Mouse (Mus musculus): ENCODE measurements around the gene C1ql1. TPM values are rescaled to one million over a fixed set of nuclear protein-coding genes. Genes with fewer than 3 reads are reported as not detected.

The C1ql1 gene
- total RNA-seq (2014; rRNA removed) = 0.27 TPM in 1 of 2 replicates, not detected in the other
- polyA plus RNA-seq (2012; rRNA removed) = not detected in 2 replicates

GRCm38 (mm10) chr11:102946265-102946991, at the start of gene C1ql1:
Gene C1ql1, minus strand, starts transcription at chr11:102946688.
- Histone ChIP-seq H3K79me2 (ENCODE audit: control insufficient read depth, insufficient read depth, low read length) (no peaks in the 10 kb centered on the region), H3K4me1 (ENCODE audit: control insufficient read depth, insufficient read depth, low read length) (no peaks in the 10 kb centered on the region; the same call in 1 of the 2 replicates), H3K27me3 (ENCODE audit: control insufficient read depth, insufficient read depth, low read length) (peaks cover 31% of the 10 kb centered on the region), H3K9ac (ENCODE audit: low read depth, low read length) (no peak within 1 kb of the TSS), H3K36me3 (ENCODE audit: control insufficient read depth, insufficient read depth, low read length) (no peaks in the 10 kb centered on the region), H3K27ac (replicated peaks; ENCODE audit: insufficient read depth, low read depth, low read length) (no peak within 1 kb of the TSS), H3K4me3 (ENCODE audit: insufficient read depth, low read depth, low read length) (no peak within 1 kb of the TSS)
- 3% methylated on average over 87 of the region's 87 CpGs for WGBS
- peak; percentile 25 for DNase-seq (ENCODE audit: extremely low read depth, low read depth, low spot score)
- no peak for TF ChIP-seq CTCF (IDR thresholded peaks at IDR 0.05; ENCODE audit: low read depth, low read length)
- no peak for TF ChIP-seq POLR2A (IDR thresholded peaks at IDR 0.05; ENCODE audit: extremely low read depth, insufficient read depth, low read length)

- no peaks in the 10 kb centered on the region for H3K79me2 ChIP-seq (ENCODE audit: control insufficient read depth, insufficient read depth, low read length)
- H3K9ac ChIP-seq (ENCODE audit: low read depth, low read length) = no peak overlapping the region
- peaks cover 5% of the 10 kb centered on the region for H3K27me3 ChIP-seq (ENCODE audit: control insufficient read depth, insufficient read depth, low read length)
- 92% methylated on average over 18 of the region's 18 CpGs for WGBS
- peaks cover 2% of the 10 kb centered on the region; the same call in 1 of the 2 replicates for H3K36me3 ChIP-seq (ENCODE audit: control insufficient read depth, insufficient read depth, low read length)
- no peak for DNase-seq (ENCODE audit: extremely low read depth, low read depth, low spot score)
- no peak overlapping the region for H3K27ac ChIP-seq (replicated peaks; ENCODE audit: insufficient read depth, low read depth, low read length)
- no peaks in the 10 kb centered on the region for H3K4me1 ChIP-seq (ENCODE audit: control insufficient read depth, insufficient read depth, low read length)
- H3K4me3 ChIP-seq (ENCODE audit: insufficient read depth, low read depth, low read length) = no peak overlapping the region
- no peak for TF ChIP-seq POLR2A (IDR thresholded peaks at IDR 0.05; ENCODE audit: extremely low read depth, insufficient read depth, low read length)
- no peak for TF ChIP-seq CTCF (IDR thresholded peaks at IDR 0.05; ENCODE audit: low read depth, low read length)
Measured at GRCm38 (mm10) chr11:102994952-102995351, 48.5 kb upstream of the C1ql1 start.

GRCm38 (mm10) chr11:102993420-102994029, 47.0 kb upstream of the C1ql1 start:
- Histone ChIP-seq H3K4me3 (ENCODE audit: insufficient read depth, low read depth, low read length) (no peak overlapping the region), H3K9ac (ENCODE audit: low read depth, low read length) (no peak overlapping the region), H3K27me3 (ENCODE audit: control insufficient read depth, insufficient read depth, low read length) (peaks cover 5% of the 10 kb centered on the region), H3K36me3 (ENCODE audit: control insufficient read depth, insufficient read depth, low read length) (peaks cover 2% of the 10 kb centered on the region; the same call in 1 of the 2 replicates), H3K4me1 (ENCODE audit: control insufficient read depth, insufficient read depth, low read length) (no peaks in the 10 kb centered on the region), H3K27ac (replicated peaks; ENCODE audit: insufficient read depth, low read depth, low read length) (no peak overlapping the region), H3K79me2 (ENCODE audit: control insufficient read depth, insufficient read depth, low read length) (no peaks in the 10 kb centered on the region)
- 78% methylated on average over 17 of the region's 17 CpGs for WGBS
- DNase-seq (ENCODE audit: extremely low read depth, low read depth, low spot score) = no peak
- TF ChIP-seq CTCF (IDR thresholded peaks at IDR 0.05; ENCODE audit: low read depth, low read length) (no peak), POLR2A (IDR thresholded peaks at IDR 0.05; ENCODE audit: extremely low read depth, insufficient read depth, low read length) (no peak)

GRCm38 (mm10) chr11:102992940-102993339, 46.5 kb upstream of the C1ql1 start:
- Histone ChIP-seq H3K27me3 (ENCODE audit: control insufficient read depth, insufficient read depth, low read length) (peaks cover 5% of the 10 kb centered on the region), H3K36me3 (ENCODE audit: control insufficient read depth, insufficient read depth, low read length) (peaks cover 2% of the 10 kb centered on the region; the same call in 1 of the 2 replicates), H3K9ac (ENCODE audit: low read depth, low read length) (no peak overlapping the region), H3K79me2 (ENCODE audit: control insufficient read depth, insufficient read depth, low read length) (no peaks in the 10 kb centered on the region), H3K4me1 (ENCODE audit: control insufficient read depth, insufficient read depth, low read length) (no peaks in the 10 kb centered on the region), H3K4me3 (ENCODE audit: insufficient read depth, low read depth, low read length) (no peak overlapping the region), H3K27ac (replicated peaks; ENCODE audit: insufficient read depth, low read depth, low read length) (no peak overlapping the region)
- peak; percentile 37 for DNase-seq (ENCODE audit: extremely low read depth, low read depth, low spot score)
- 17% methylated on average over 5 of the region's 5 CpGs for WGBS
- no peak for TF ChIP-seq POLR2A (IDR thresholded peaks at IDR 0.05; ENCODE audit: extremely low read depth, insufficient read depth, low read length)
- TF ChIP-seq CTCF (IDR thresholded peaks at IDR 0.05; ENCODE audit: low read depth, low read length) = peak; percentile 97

- 12% methylated on average over 16 of the region's 16 CpGs for WGBS
- Histone ChIP-seq H3K9ac (ENCODE audit: low read depth, low read length) (no peak overlapping the region), H3K4me1 (ENCODE audit: control insufficient read depth, insufficient read depth, low read length) (peaks cover 2% of the 10 kb centered on the region), H3K79me2 (ENCODE audit: control insufficient read depth, insufficient read depth, low read length) (no peaks in the 10 kb centered on the region), H3K4me3 (ENCODE audit: insufficient read depth, low read depth, low read length) (no peak overlapping the region), H3K27me3 (ENCODE audit: control insufficient read depth, insufficient read depth, low read length) (peaks cover 5% of the 10 kb centered on the region), H3K27ac (replicated peaks; ENCODE audit: insufficient read depth, low read depth, low read length) (no peak overlapping the region), H3K36me3 (ENCODE audit: control insufficient read depth, insufficient read depth, low read length) (no peaks in the 10 kb centered on the region)
- no peak for DNase-seq (ENCODE audit: extremely low read depth, low read depth, low spot score)
- TF ChIP-seq CTCF (IDR thresholded peaks at IDR 0.05; ENCODE audit: low read depth, low read length) (no peak), POLR2A (IDR thresholded peaks at IDR 0.05; ENCODE audit: extremely low read depth, insufficient read depth, low read length) (no peak)
Measured at GRCm38 (mm10) chr11:102991681-102992080, 45.2 kb upstream of the C1ql1 start.
